Mouse (Mus musculus): ENCODE results near the gene Kif21a.

Kif21a gene

GRCm38 (mm10) chr15:90960831-90961554, 88.8 kb downstream of the Kif21a start:
- ATAC-seq (ENCODE audit: insufficient number of reproducible peaks, low FRiP score, low TSS enrichment), result no peak

DNA sequence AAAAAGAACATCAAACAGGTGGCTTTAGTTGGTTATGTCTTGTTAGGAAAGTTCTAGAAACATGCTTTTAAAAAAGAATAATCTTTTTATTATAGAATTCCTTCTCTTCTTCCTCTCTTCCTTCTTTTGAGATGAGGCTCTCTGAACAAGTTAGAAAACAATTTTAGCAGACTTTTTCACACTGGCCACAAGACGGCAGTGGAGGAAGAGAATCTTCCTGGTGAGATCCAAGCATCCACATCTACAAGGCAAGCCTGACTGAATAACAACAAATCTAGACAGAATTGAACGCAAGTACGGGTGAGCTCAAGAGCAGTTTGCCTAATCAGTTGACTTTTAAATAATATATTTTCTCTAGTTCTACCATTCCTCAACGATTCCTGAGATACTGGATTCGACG, 98.4 kb downstream of the Kif21a start:
- ATAC-seq (ENCODE audit: insufficient number of reproducible peaks, low FRiP score, low TSS enrichment), result no peak

DNA sequence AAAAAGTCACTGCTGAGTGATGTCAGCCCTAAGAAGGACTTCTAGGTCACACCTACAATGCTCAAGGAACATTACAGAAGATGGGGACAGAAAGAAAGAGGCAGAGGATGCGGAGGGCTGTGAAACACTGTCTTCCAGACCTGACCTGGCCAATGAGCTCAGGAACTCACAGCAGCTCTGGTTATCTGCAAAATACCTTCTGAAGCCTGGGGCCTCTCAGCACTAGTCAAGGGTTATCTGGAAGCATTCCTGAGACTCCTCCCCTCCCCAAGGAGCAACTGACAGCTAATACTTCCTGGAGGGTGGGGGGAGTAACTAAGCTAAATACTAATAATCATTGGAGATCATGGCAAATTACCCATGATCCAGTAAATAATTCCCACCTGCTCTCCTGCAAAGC, 111.3 kb downstream of the Kif21a start:
- ATAC-seq (ENCODE audit: insufficient number of reproducible peaks, low FRiP score, low TSS enrichment), result no peak

DNA sequence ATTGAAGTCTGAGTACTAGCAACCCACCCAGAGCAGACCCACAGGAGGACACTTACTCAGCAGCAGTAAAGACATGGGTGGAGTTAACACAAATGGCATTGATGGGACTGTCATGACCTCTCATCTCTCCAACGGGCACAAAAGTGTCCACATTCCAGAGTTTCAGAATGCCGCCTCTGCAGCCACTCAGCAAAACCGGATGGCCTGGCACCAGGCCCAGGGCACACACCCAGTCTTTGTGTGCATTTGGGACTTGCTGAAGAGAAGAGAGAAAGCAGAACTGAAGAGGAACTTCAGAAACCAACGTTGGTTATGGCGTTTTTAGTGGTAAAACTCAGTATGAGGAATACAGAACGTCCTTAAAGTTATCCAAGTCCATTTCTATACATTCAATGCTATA, 114.2 kb downstream of the Kif21a start:
- no peak for ATAC-seq (ENCODE audit: insufficient number of reproducible peaks, low FRiP score, low TSS enrichment)

GRCm38 (mm10) chr15:90931451-90931850, 118.3 kb downstream of the Kif21a start:
- ATAC-seq (ENCODE audit: insufficient number of reproducible peaks, low FRiP score, low TSS enrichment), result no peak

DNA sequence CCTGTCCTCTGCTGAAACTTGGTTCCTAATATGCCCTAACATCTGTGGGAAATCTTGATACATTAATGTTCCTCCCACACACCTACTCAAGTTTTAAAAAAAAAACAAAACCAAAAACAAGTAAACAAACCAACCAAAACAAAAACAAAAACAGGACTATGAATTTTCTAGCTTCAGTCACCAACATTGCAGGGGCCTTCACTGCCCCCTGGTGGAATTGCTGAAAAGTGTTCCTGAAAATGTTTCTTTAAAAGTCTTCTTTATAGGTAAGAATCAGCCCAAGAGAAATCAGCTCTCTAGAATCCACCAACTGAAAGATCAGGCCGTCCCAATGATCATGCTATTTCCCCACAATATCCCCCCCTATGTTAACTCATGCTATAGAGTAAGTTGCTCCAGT, 120.7 kb downstream of the Kif21a start:
- ATAC-seq (ENCODE audit: insufficient number of reproducible peaks, low FRiP score, low TSS enrichment), result no peak

DNA sequence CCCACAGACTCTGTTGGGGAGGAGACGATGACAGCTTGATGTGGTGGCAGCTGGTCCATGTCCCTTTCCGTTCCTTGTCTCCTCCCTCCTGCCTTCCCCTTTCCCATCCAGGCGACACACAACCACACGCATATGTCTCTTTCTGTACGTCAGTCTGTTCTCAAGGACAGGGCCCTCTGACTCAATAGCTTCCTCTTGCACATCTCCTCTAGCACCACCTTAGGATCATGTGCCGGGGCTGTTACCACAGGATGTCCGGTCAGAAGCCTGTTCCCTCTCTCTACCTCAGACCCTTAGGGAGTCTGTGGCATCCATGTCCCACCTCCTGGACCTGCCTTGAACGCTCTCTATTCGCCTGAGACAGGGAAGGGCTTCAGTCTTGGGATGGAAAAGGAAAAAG, 153.3 kb downstream of the Kif21a start:
- no peak for ATAC-seq (ENCODE audit: insufficient number of reproducible peaks, low FRiP score, low TSS enrichment)

DNA sequence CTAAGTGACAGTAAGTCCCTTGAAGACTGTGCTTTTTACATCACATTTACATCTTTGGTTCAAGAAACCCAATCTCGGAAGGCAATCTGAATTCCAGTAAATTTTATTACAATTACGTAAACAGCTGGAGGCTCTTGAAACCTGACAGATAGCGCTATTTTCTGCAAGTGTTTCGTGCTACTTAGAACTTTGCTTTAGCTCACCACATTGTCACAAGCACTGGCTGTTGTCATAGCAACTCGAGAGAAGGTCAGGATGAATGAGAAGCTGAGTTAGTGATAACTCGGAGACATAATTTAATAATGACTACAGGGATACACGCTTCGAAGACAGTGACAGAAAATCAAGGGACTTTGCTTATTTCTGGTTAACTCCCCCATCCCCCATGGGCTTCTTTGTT, 162.3 kb downstream of the Kif21a start:
- no peak for ATAC-seq (ENCODE audit: insufficient number of reproducible peaks, low FRiP score, low TSS enrichment)

All from cerebellum, adult (tissue).